Mouse (Mus musculus) megakaryocyte, embryonic 14.5 days (primary cell): ENCODE results near the gene Lrpprc. TPM values are rescaled to one million over a fixed set of nuclear protein-coding genes. Genes with fewer than 3 reads are reported as not detected.

ENCODE experiments used
- H3K27me3 ChIP-seq: replicated peaks from 2 replicates; pipeline ENCODE3; 2012; ENCODE audit warnings: inconsistent platforms
- H3K36me3 ChIP-seq: replicated peaks from 2 replicates; pipeline ENCODE3; 2012; ENCODE audit warnings: low read length, inconsistent platforms, mixed read lengths
- H3K4me1 ChIP-seq: 2 replicates; pipeline ENCODE4 v1.6.1; 2012; ENCODE audit warnings: inconsistent platforms
- H3K4me3 ChIP-seq: replicated peaks from 2 replicates; pipeline ENCODE3; 2012; ENCODE audit warnings: moderate library complexity, mild to moderate bottlenecking, inconsistent platforms
- H3K9me3 ChIP-seq: 2 replicates; pipeline ENCODE4 v1.6.1; 2012; ENCODE audit warnings: inconsistent platforms
- FLI1 ChIP-seq: IDR thresholded peaks from 2 replicates; pipeline ENCODE4 v1.6.1; 2012; ENCODE audit warnings: low read length, inconsistent platforms, mixed read lengths
- GATA1 ChIP-seq: IDR thresholded peaks from 3 replicates; pipeline ENCODE4 v1.6.1; 2012; ENCODE audit warnings: mixed read lengths, low read length, inconsistent platforms, borderline replicate concordance
- polyA plus RNA-seq: library from polyadenylated mRNA; stranded (reverse); fragments of >175 nt; gene quantifications from 2 replicates; pipeline ENCODE4 v1.2.3, GENCODE M21; 2012; ENCODE audit warnings: low replicate concordance; ENCODE audit not compliant: insufficient read depth

Gene Lrpprc
- polyA plus RNA-seq, 1 experiment, result 2.3 TPM

GRCm38 (mm10) chr17:84792006-84792405 lies 1.4 kb upstream of the Lrpprc start:
- Histone ChIP-seq H3K36me3 (peaks cover 32% of the 10 kb centered on the region), H3K27me3 (no peaks in the 10 kb centered on the region), H3K4me3 (peak overlapping the region; percentile 99), H3K4me1 (peaks cover 41% of the 10 kb centered on the region), H3K9me3 (no peaks in the 10 kb centered on the region)
- TF ChIP-seq FLI1 (no peak), GATA1 (no peak)

DNA sequence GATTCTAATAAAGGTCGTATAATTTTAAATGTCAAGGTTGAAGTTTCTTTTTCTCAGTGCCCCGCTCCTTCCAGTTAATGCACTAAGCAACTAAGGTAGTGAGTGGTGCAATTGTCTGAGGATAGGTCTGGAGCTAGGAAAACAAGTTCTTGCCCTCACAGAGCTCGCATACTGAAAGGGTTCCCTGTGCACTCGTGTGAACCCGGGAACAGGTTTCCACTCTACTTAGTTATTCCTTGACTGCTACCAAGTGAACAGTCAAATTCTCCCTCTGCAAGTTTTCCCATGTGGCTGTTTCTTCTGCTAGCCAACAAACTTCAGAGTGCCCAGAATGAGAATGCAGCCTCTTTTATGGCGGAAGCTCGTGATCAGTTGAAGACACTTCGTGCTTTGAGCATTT lies 567 bp upstream of the Lrpprc start:
- peaks cover 39% of the 10 kb centered on the region for H3K36me3 ChIP-seq

GRCm38 (mm10) chr17:84790043-84790442 lies 546 bp downstream of the Lrpprc start:
- no peaks in the 10 kb centered on the region for H3K27me3 ChIP-seq
- H3K9me3 ChIP-seq, result no peaks in the 10 kb centered on the region
- peaks cover 54% of the 10 kb centered on the region for H3K4me1 ChIP-seq
- no peak for TF ChIP-seq GATA1
- no peak for TF ChIP-seq FLI1
- H3K36me3 ChIP-seq, result peaks cover 51% of the 10 kb centered on the region
- peak overlapping the region; percentile 99 for H3K4me3 ChIP-seq

More for the DNA sequence above, 567 bp upstream of the Lrpprc start:
- H3K9me3 ChIP-seq, result no peaks in the 10 kb centered on the region
- TF ChIP-seq GATA1 (no peak), FLI1 (no peak)
- peaks cover 49% of the 10 kb centered on the region for H3K4me1 ChIP-seq
- H3K27me3 ChIP-seq, result no peaks in the 10 kb centered on the region
- H3K4me3 ChIP-seq, result peak overlapping the region; percentile 99

- TF ChIP-seq GATA1 (no peak), FLI1 (no peak)
- H3K9me3 ChIP-seq, result no peaks in the 10 kb centered on the region
- no peaks in the 10 kb centered on the region for H3K27me3 ChIP-seq
- H3K4me1 ChIP-seq, result peaks cover 58% of the 10 kb centered on the region
- H3K36me3 ChIP-seq, result peaks cover 51% of the 10 kb centered on the region
- peak overlapping the region; percentile 99 for H3K4me3 ChIP-seq
These were observed 2.0 kb downstream of the Lrpprc start for GRCm38 (mm10) chr17:84788376-84789125.

DNA sequence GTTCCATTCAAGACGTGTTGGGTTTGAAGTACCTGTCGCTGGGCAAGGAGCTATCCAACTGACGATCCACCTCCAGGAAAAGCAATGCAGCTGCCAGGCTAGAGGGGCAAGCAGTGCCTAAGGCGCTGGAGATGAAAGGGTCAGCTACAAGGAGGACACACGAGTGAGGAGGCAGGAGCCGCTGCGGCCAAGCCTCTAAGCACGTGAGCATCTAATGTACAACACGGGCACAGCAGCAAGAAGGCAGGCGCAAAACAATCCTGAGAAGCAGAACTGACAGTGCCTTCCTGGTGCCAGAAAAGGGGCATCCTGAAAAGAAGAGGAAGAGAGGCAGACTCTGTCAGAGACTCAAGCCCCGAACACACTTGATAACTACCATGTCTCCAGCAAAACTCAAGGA lies 3.1 kb downstream of the Lrpprc start:
- TF ChIP-seq GATA1, result no peak
- TF ChIP-seq FLI1, result no peak
- Histone ChIP-seq H3K4me1 (peaks cover 66% of the 10 kb centered on the region), H3K9me3 (no peaks in the 10 kb centered on the region), H3K4me3 (peak overlapping the region; percentile 64), H3K36me3 (peaks cover 54% of the 10 kb centered on the region), H3K27me3 (no peaks in the 10 kb centered on the region)

DNA sequence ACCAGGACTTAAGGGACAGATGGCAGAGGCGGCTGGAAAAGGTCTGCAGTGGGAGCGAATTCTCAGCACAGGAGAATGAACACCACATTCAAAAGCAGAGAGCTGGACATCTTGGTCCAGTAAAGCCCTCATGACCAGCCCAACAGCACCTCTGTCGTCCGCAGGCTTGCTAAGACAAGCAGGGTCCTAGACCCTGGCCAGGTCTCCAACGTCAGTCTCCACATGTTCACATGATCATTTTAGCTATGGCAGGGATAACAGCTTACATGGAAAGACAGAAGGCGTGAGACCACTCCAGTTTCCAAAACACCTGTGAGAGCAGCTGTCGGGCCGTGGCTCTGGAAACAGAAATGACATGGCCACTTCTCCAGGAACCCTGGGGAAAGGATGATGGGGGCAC lies 3.7 kb downstream of the Lrpprc start:
- Histone ChIP-seq H3K36me3 (peaks cover 57% of the 10 kb centered on the region), H3K9me3 (no peaks in the 10 kb centered on the region), H3K27me3 (no peaks in the 10 kb centered on the region), H3K4me1 (peaks cover 68% of the 10 kb centered on the region), H3K4me3 (no peak overlapping the region)
- no peak for TF ChIP-seq GATA1
- TF ChIP-seq FLI1, result no peak

DNA sequence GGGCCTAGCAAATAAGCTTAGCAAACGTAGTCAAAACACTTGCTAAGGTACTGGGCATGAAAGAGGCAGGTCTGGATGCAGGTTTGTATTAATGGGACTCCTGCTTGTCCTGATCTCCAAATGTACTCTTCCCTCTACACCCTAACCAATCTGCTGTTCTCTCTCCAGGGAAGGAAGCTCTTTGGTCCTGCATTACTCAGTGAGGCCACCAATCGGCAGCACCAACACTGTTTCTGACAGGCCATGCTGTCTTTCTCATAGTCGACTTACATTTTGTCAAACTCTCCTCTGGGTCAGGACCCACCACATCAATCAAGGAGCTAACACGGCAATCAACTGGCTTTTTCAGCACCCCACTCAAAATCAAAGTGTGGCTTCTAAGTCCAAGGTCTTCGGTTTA lies 5.4 kb downstream of the Lrpprc start:
- no peak overlapping the region for H3K4me3 ChIP-seq
- no peaks in the 10 kb centered on the region for H3K9me3 ChIP-seq
- TF ChIP-seq FLI1 (no peak), GATA1 (no peak)
- H3K4me1 ChIP-seq, result peaks cover 78% of the 10 kb centered on the region
- peaks cover 72% of the 10 kb centered on the region for H3K36me3 ChIP-seq
- H3K27me3 ChIP-seq, result no peaks in the 10 kb centered on the region

GRCm38 (mm10) chr17:84783491-84783890 lies 7.1 kb downstream of the Lrpprc start:
- no peak overlapping the region for H3K4me3 ChIP-seq
- H3K36me3 ChIP-seq, result peaks cover 78% of the 10 kb centered on the region
- no peaks in the 10 kb centered on the region for H3K9me3 ChIP-seq
- H3K27me3 ChIP-seq, result no peaks in the 10 kb centered on the region
- TF ChIP-seq FLI1 (no peak), GATA1 (no peak)
- peaks cover 78% of the 10 kb centered on the region for H3K4me1 ChIP-seq

DNA sequence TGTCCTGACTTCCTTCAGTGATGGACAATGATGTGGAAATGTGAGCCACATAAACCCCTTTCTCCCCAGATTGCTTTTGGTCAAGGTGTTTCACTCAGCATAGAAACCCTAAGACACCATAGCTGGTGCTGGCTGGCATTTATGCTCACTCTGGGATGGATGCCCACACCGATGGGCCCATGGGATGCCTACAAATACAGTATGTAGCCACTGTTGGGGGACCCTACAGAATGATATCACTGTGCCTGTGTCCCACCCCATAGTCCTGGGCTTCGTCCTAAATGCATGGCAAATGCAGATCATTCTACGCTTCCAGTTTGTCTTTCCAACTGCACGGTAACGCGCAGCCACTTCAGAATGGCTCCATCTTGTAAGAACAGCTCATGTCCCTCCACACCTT lies 10.3 kb downstream of the Lrpprc start:
- no peaks in the 10 kb centered on the region for H3K27me3 ChIP-seq
- no peaks in the 10 kb centered on the region for H3K9me3 ChIP-seq
- TF ChIP-seq FLI1 (no peak), GATA1 (no peak)
- H3K4me1 ChIP-seq, result peaks cover 83% of the 10 kb centered on the region
- H3K36me3 ChIP-seq, result peaks cover 58% of the 10 kb centered on the region
- no peak overlapping the region for H3K4me3 ChIP-seq

- Histone ChIP-seq H3K4me1 (peaks cover 88% of the 10 kb centered on the region), H3K9me3 (no peaks in the 10 kb centered on the region), H3K4me3 (no peak overlapping the region), H3K36me3 (peaks cover 60% of the 10 kb centered on the region), H3K27me3 (no peaks in the 10 kb centered on the region)
- TF ChIP-seq GATA1 (no peak), FLI1 (no peak)
These were observed 12.1 kb downstream of the Lrpprc start for GRCm38 (mm10) chr17:84778477-84778978.
